Mouse (Mus musculus): ENCODE data around the gene Trip6.

Gene Trip6

DNA sequence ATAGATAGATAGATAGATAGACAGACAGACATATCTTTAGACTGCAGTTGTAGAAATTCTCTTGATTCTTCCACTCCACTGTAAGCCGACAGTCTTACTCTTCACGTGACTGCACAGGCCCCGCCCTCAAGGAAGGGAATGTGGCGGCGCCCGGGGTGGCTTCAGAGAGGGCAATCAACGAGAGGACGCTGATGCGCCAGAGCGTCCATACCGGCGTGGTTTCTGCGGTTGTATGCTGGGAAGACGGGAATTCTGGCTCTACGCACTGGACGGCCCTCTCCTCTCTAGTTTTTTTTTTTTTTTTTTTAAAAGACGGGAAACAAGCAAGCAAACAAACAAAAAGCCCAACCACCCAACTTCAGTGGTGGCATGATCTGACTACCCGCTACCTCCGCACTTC is 24.1 kb upstream of the Trip6 start:
- DNase-seq, result peak; percentile 79 to 83

DNA sequence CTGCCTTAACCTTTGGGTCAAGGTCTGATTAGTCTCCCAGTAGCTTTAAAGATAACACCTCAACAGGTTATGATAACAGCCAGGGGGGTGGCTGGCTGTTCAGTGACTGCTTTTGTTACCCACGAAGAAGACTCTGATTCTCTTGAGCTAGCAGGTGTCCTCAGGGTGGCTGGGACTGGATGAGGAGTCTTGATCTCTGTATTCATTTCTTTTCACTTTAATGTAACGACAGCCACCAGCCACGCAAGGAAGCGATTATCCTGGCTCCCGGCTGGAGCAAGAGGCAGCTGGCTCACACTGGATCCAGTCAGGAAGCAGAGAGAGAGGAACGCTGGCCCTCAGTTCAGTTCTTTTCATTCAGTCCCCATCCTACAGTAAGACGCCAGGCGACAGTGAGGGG is 23.0 kb upstream of the Trip6 start:
- no peak for DNase-seq

DNA sequence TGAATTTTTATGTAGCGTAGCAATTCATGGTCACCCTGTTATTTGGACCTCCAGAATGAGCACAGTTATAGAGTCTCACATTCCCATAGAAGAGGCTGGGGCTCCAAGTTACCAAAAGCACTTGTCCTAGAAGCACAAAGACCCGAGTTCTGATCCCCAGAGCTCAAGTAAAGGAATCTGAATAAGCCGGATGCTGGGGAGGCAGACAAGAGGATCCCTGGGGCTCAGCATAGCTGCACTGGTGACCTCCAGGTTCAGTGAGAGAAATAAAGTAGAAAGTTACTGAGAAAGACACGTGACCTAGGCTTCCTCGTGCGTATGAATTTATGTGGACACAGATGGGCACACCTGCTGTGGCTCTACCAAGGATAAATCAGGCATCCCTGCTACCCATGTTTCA is 20.9 kb upstream of the Trip6 start:
- DNase-seq, result no peak

DNA sequence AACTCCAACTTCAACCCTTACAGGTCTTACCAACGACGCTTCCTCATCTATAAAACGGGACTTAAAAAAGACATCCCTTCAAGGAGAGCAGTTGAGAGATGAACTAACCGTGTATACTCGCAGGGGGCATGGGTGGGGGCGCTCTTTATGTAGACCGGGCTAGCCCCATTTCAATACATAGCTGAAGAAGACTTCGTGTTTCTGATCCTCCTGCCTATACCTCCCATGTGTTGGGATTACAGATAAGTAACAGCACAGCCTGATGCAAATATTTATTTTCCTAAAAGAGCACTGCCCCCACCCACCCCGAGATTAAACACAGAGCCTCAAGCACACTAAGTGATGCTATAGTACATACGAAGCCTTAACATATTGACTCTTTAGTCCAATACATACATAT is 20.1 kb upstream of the Trip6 start:
- no peak for DNase-seq

DNA sequence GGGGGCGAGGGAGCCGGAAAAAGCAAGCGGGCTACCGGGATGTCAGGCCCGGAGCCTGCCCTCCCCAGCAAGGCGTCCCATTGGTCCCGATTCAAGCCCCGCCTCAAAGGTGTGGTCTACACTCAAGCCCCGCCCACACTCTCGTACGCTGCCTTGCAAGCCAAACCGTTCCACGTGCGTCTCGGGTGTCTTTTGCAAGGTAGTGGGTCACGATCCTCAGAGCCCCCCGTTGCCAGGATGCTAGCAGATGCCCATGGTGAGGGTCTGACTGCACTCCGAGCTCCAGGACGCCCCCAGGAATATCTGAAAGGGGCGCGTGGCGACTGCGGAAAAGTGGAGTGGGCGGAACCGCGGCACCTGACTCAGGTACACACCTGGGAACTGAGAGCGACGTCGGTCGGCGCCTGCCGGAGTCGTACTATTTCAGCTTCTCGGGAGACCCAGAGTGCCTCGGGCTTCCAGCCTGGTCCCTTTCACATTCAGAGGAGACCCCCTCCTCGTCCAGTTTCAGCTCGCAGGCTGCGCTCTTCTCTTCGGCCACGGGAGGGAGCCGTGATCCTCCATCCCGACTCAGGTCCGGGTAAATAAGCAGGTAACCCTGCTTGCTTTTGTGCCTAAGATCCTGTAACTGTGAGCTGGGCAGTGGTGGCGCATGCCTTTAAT is 19.4 kb upstream of the Trip6 start, which contains the start of gene Slc12a9:
Gene Slc12a9, minus strand, starts transcription at position 86 of the 663 bp plus-strand sequence.
- DNase-seq, result peak; percentile 96 to 97

DNA sequence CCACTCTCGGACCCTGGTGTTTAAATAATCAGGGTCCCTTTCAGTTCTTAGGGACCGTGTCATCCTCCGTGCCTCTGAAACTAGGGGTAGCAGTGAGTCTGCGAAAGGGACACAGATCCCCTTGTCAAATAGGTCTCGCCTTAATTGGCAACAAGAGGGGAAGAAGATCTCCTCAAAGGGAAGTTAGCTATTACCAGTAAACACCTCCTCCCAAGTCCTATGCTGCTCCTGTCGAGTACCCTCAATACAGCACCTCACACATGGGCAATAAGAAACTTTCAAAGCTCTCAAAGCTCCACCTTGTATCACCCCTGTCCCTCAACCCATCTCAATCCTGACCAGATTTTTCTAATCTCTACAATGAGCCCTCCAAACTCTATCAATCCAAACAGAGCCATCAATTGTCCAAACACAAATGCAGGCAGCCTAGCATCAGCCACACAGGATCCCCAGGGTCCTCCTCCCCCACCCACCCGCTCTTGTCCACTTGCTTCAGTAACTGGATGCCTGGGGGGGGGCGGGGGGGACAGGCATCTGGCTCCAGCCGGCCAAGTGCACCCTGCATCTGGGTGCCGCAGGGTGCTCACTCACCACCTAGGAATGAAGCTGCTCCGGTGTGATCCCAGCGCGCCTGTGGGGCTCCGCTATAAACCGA is 18.8 kb upstream of the Trip6 start:
- DNase-seq, result no peak

DNA sequence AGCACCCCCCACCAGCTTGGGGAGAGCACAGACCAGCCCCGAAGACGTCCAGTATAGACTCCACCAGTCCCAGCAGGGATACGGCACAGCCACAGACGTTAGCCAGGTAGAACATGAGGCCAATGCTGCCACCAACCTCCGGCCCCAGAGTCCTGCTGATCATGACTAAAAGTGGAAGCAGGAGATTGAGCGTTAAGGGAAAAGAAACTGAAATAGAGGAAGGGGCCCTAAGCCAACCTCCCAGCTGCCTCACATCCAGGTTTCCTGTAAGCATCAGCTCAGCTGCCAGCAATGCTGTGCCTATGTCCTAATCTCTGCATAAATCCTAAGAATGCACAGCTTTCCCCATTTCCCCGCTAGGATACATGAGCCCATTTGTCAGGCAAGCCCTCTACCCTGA is 16.7 kb upstream of the Trip6 start:
- no peak for DNase-seq

DNA sequence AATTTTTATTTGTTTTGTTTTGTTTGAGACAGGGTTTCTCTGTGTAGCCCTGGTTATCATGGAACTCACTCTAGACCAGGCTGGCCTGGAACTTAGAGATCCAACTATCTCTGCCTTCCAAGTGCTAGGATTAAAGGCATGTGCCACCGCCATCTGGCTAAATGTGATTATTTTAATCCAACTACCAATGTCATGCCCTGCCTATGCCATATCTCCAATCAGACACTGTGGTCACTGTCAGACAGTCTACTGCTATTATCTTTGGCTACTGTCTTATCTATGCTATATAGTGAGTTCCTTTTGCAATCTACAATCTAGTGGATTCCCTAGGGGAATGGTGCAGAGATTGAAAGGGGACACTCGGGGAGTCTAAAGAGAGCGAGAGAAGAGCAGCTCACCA is 6.8 kb upstream of the Trip6 start:
- DNase-seq, result no peak

DNA sequence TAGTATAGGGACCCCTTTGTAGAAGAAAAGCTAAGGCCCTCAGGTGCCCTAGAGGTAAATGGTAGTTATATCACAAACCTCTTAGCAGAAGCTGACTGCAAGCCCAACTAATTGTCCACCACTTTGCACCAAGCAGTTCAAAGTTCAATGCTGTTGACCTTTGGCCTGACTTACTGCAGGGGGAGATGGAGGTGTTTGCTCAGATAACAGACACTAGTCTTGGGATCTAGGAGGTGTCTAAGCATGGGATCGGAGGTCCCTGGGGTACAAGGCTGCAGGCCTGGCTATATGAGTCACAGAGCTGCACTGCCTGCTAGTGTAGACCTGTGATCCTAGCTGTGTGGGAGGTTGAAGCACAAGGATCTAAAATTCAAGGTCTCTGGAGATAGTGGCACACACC is 4.4 kb upstream of the Trip6 start:
- no peak for DNase-seq

DNA sequence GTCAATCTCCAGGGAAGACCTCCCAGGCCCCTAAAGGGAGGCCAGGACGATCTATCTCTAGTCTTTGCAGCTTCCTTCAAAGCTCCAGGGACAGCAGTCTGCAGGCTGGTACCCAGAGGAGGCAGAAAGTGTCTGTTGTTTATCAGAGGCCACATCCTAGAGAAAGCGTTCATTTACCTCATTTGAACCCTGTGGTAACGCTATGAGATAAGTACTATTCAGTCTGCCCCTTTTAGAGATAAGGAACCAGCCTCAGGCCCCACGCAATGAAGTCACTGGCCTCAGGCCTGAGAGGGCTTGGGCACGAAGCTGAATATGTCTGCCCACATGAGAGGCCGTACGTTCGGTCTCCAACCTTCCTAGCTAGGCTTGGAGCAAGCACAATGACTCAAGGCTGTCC is 3.2 kb upstream of the Trip6 start:
- no peak for DNase-seq

DNA sequence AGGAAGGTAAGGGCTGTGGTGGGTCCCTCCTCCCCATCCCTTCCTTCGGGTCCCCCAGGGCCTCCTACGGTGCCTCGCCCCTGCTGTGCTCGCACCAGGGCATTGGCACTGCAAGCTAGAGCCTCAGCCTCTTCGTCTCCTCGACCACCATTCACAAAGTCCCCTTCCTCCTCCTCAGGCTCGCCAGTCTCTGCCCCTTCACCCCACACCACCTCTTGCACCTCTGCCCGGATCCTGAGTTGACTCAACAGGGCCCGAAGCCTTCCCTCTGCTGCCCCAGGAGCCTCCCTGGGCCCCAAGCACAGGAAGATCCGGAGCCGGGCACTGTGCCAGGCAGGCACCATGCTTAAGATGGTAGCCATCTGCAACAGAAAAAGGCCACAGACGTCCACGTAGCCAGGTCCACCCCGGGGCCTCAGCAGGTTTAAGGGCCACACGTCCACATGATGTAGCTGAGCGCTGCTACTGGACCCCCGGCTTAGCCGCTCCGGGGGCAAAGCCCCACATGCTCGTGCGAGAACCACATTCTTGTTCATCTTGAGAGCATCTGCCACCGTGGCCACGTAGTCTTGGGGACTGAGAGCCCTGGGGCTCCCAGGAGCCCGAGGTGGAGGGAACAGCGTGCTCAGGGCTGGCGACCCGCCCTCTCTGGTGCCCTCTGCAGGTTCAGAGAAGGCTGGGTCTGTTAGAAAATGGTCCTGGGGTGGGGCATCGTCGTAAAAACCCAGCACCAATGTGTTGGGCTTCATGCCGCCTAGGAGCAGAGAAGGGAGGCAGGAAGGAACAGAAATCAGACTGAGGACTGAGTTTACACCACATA is 1.1 kb upstream of the Trip6 start:
- peak; percentile 48 to 54 for DNase-seq

DNA sequence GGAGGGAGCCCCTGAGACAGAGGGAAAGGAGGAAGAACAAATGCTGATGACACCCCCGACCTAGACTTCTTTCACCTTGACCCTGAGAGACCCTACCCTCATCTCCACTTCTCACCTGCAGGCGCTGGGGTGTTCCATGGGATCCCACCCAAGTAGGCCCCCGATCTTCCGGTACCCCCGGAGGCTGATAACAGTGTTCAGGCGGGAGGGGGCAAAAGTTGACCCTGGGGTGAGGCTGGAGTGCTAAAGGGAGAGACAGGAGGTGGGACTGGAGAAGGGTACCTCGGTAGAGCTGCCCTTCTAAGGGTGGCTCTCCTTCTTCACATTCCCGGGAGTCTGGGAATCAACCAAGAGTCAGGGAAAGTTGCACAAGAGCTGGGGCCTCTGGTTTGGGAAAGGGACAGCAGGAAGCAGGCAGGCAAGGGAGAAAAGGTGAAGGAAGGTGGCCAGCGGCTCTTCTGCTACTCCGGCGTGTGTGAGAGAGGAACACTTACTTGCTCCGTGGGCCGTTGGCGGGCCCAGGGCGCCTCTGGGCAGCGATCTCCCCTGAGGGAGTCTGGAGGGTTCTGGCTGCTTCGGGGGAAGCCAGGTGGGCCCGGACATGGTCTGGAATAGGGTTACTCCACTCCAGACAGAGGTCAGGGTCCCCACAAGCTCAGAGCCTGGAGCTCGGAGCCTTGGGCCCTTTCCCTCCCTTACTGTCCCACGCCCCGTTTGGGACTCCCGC is 575 bp downstream of the Trip6 start:
- no peak for DNase-seq

DNA sequence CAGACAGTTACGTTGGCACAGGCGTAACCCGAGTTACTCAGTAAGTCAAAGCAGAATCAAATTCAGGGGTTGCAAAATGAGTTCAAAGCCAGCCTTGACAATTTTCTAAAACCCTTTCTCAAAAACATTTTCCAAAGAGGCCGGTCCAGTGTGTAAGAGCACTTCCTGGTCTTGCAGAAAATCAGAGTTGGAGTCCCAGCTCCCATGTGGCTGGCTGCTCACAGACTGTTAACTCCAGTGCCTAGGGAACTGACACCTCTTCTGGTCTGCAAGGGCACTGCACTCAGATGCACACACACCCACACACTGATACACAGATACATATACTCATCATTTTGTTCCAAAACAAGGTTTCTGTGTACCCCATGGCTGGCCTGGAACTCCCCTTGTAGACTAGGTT is 5.8 kb downstream of the Trip6 start:
- no peak for DNase-seq

DNA sequence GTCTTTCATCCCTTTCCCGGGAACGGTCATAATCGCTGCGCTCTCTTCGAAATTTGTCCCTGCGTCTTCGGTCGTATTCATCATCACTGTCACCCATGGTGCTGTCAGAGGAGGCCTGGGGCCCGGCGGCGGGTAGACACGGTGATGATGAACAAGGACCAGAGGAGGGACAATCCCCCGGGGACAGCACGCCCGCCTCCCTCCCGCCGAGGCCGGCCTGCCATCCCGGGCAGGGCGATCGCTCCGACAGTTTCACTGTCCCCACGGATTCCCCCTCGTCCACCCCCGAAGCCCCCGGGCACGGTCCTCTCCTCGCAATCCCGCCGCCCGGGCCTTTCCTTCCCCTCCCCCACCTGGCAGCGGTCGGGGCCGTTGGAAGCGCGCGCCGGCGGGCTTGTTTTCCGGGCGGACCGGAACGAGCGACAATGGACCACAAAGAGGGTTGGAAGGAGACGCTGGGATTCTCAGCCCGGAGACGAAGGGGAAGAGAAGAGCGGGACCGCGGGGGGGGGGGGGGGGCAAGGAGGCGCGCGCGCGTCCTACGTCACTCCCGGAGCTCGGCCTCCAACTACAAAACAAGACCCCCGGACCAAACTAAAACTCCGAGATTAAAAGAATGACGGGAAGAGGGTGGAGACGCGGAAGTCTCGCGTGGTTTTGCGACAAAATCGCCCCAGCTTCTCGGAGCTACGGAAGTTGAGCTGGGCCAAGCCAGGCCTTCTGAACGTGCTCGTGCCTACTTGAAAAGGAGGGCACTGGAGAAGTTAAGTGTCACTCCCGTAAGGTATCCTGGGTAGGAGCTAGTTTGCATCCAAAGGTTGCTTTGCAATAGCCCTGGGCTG is 6.9 kb downstream of the Trip6 start, which contains the start of gene Srrt:
Gene Srrt, minus strand, starts transcription at position 604 of the 842 bp plus-strand sequence.
- peak; percentile 89 to 94 for DNase-seq

DNA sequence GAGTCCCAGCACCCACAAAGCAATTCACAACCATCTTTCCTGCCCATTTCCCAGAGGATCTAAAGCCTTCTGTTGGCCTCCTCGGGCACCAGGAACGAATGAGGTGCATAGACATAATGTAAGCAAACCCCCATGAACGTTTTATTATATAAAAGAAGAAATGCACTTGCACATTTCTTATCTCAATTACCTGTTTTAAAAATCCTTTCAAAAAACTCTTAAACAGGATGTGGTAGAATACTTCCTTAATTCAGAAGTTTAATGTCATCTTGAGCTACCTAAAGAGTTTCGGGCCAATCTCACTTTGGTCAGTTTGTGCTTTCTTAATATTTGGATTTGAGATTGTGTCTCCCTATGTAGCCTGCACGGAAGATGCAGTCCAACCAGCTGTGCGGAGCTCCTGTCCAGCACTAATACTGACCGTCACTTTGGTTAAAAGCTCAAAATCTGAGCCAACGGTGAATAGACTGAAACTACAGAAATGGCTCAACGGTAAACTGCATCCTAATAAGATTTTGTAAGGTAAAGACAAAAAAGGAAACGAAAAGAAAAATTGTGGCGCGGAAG is 7.7 kb downstream of the Trip6 start:
- DNase-seq, result no peak

DNA sequence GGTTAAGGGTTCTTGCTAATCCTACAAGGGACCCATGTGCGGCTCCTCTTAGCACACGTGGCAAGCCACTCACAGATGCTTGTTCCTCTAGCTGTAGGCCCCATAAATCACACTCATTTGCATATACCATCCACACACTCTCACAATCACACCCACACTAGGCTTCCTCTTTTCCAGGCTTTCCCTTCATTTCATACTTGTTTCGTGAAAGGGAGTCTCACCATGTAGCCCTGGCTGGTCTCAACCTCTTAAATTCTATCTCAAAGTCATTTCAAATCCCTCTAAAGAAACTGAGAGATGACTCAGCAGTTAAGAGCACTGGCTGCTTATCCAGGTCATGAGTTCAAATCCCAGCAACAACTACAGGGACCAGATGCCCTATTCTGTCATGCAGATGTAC is 8.4 kb downstream of the Trip6 start:
- DNase-seq, result no peak

DNA sequence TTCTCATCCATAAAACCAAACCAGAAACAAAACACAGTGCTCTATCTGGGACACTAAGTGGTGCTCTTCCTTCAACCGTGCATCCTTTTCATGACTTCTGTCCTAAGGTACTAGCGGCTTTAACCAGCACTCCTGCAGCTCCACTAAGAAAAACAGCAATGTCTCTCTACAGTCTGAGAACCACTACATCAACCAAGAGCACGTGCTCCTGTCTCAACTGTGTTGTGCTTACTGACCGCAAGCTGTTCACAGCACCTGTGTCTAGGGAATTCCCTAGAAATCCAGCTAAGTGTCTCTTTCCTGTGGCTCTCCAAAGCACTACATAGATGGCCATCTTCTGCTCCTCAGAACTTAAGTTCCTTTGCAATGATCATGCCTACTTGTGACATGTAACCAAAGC is 9.4 kb downstream of the Trip6 start:
- no peak for DNase-seq

DNA sequence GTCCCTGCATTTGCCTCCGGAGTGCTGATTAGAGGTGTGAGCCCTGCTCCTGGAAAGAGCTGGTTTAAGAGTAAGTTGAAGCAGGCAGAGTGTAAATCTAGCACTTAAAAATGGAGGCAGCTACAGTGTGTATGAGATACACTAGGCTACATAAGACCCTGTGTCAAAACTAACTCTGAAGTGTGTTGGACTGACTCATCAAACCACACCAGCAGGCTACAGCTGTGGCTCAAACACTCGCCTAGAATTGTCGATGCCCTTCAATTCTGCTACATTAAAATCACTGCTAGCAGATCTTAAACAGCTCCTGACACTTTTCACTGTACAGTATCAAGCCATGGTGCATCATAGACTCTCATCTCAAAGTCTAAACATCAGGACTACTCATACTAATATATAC is 10.0 kb downstream of the Trip6 start:
- no peak for DNase-seq

DNA sequence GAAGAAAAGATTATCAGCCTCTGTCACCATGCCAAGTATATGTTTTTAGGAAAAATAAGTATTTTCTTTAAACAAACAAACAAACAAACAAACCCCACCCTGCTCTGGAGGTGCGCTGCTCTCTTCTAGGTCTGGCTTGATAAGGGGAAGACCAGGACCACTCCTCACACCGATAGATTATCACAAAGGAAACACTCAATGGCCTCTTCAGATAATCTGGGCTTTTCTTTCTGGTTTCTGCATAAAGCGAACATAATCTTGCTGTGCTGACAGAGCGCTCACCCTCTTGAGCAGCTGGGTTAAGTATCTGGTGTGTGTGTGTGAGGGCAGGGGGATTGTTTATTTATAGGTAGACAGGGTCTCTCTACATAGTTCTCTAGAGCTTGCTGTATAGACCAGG is 10.6 kb downstream of the Trip6 start:
- no peak for DNase-seq

DNA sequence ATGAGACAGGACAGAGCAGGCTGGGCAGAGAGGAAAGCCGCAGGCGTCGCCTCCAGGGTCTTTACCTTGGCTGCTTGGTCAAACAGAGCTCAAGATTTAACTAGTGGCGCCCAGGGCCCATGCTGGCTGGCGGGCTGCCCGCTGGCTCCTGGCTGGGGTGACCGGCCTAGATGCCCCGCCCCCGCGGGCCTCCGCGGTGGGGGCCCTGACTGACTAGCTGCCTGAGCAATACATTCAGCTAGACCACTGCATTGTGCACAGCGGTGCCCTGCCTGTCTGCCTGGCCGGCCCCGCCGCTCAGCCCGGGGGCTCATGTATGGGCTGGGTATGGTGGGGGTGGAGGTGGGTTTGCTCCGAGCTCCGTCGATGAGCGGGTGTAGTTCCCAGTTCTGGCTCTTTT is 13.0 kb downstream of the Trip6 start:
- no peak for DNase-seq

DNA sequence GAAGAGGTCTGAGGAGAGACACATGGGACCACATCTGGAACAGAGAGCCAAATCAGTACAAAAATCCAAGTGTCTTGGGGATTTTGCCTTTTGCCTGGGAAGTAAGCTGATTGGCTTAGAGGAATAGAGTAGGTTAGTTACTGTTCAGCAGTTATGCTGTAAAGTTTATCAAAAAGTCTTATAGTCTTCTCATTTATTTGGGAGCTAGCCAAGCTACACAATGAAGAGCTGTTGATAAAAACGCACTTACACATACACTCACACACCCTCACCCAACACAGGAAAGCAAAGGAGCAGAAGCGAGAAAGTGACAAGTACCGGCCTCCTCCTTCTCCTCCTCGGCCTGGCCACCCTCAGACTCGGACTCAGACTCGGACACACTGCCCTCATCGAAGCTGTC is 15.0 kb downstream of the Trip6 start:
- DNase-seq, result no peak

DNA sequence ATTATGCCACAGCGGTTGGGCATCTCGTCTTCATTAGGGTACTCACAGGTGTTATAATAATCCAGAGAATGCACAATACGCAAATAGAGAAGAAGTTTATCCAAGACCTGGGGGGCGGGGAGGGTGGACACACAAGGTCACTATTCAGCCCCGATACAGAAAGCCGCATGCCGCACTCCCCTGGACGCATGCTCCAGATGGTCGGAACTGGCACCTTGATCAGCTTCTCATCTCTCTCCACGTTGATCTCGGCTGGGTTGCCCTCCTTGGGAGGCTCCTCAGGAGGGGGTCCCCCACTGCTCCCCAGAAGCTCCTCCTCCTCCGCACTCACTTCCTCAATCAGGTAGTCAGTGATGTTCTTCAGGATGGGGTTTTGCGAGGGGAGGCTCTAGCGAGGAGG is 17.1 kb downstream of the Trip6 start:
- DNase-seq, result no peak

Data from thymus, postnatal 36 days (tissue).